Mouse (Mus musculus): ENCODE results near the gene Actb.

Actb gene

GRCm38 (mm10) chr5:142877337-142878280 is 28.9 kb downstream of the Actb start:
- peak; percentile 75 to 80 for DNase-seq

DNA sequence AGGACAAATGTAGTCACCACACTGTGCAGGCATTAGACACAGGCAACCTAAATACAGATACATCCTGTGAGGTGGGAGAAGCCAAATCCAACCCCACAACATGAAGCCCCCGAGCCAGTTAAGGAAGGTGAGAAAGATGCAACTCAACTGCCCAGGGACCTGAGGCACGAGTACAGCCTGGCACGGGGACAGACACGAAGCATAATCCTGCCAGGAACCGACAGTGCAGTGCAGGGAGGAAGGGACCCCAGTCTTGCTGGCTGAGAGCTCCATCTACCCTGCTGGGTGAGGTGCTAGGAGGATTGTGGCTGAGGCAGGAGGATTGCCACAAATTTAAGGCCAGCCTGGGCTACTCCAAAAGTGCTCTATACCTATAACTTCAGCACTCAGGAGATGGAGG is 29.7 kb downstream of the Actb start:
- DNase-seq, result no peak

GRCm38 (mm10) chr5:142875513-142875905 is 31.0 kb downstream of the Actb start:
- no peak for DNase-seq

- DNase-seq, result no peak
These were observed 31.6 kb downstream of the Actb start for GRCm38 (mm10) chr5:142874791-142875512.

DNA sequence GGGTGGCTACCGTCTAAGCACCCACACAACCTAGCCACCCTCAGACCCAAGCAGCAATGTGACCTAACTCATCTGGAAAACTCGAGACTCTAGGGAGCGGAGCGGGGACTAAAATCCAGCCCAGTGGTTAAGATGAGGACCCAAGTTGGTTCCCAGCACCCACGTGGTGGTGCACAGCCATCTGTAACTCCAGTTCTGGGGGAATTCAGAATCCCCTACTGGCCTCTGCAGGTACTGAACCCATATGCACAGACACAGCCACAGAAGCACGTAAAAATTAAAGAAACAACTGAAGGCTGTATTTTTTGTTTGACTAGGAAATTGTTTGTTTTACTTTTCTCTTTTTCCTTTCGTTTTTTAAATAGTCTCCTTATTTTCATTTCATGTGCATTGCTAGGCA is 32.8 kb downstream of the Actb start:
- DNase-seq, result no peak

GRCm38 (mm10) chr5:142871765-142872164 is 34.8 kb downstream of the Actb start:
- DNase-seq, result no peak

DNA sequence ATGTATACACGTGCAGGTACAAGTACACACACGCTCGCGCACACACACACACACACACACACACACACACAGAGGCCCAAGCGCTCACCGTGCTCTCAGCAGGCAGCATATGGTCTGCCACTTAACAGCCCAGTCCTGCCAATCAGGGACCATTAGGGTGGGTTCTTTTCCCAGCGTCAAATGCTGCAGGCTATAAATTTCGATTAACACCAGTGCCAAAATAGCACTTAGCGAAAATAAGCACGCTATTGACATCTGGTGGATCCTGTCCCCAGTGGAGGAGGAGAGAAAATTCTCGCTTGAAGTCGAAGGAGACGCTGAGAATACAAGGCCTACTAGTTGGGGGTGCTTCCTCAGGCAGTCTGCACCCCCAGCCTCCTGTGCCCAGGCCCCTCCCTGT is 37.1 kb downstream of the Actb start:
- DNase-seq, result no peak

GRCm38 (mm10) chr5:142857763-142858229 is 48.8 kb downstream of the Actb start:
- DNase-seq, result no peak

GRCm38 (mm10) chr5:142856408-142856807 is 50.1 kb downstream of the Actb start:
- DNase-seq, result no peak

- DNase-seq, result peak in 1 of 2 experiments; percentile 26
These were observed 51.7 kb downstream of the Actb start for GRCm38 (mm10) chr5:142854877-142855276.

DNA sequence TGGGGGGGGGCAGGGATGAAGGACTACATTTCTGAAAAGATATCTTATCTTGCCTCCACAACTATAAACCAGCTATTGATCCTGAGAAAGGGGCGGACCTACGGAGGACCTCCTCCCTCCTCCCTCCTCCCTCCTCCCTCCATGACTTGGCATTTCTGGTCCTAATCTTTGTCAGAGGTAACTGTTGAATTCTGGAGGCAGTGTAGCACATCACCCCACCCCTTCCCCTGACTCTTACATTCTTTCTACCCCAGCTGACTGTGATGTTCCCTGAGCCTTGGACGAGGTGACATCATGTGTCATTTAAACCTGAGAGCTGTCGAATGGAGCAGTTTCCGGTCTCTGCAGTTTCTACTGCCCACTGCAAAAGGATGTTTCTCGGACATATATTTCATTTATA is 53.0 kb downstream of the Actb start:
- no peak for DNase-seq

Data from lung, adult 18-20 months (tissue).